Mouse (Mus musculus) MEL (cell line): ENCODE measurements around the gene Tmprss11e.

ENCODE experiments used
- CHD2 ChIP-seq: IDR thresholded peaks from 2 replicates; pipeline ENCODE4 v1.6.1; 2011; ENCODE audit warnings: low read length, improper control_type of control experiment
- MAX ChIP-seq: IDR thresholded peaks from 2 replicates; pipeline ENCODE4 v1.6.1; 2011; ENCODE audit warnings: low read length, improper control_type of control experiment
- POLR2AphosphoS5 ChIP-seq: IDR thresholded peaks from 2 replicates; pipeline ENCODE4 v1.6.1; 2012; ENCODE audit warnings: low read depth, borderline replicate concordance, mild to moderate bottlenecking, inconsistent platforms, low read length, moderate library complexity, mixed read lengths

GRCm38 (mm10) chr5:86783059-86783458 lies 37.4 kb upstream of the Tmprss11e start:
- TF ChIP-seq MAX (no peak), CHD2 (no peak), POLR2AphosphoS5 (no peak)
